Mouse (Mus musculus) sigmoid colon, adult 10 weeks (tissue): ENCODE results near the gene Mrrf. TPM values are rescaled to one million over a fixed set of nuclear protein-coding genes. Genes with fewer than 3 reads are reported as not detected.

ENCODE experiments used
- polyA plus RNA-seq: library from polyadenylated mRNA; stranded (reverse); fragments of 350-450 nt; fragmentation: Illumina TruSeq; extraction: RNeasy Lipid Tissue Mini Kit (QIAGEN cat#74804); gene quantifications from one replicate; pipeline ENCODE4 v1.2.3, GENCODE M21; 2014; ENCODE audit warnings: low read depth, low replicate concordance

Gene Mrrf
- 14.2 TPM for polyA plus RNA-seq

GRCm38 (mm10) chr2:36136300-36136941 lies at the start of gene Mrrf, which contains the start of gene Rbm18:
TSS of gene Mrrf (plus strand) at chr2:36136389.
TSS of gene Rbm18 (minus strand) at chr2:36136773.

GRCm38 (mm10) chr2:36104956-36105741 lies 31.0 kb upstream of the Mrrf start, which contains the start of gene Lhx6:
TSS of gene Lhx6 (minus strand) at chr2:36105408.

GRCm38 (mm10) chr2:36230366-36230765 lies 94.2 kb downstream of the Mrrf start, which contains the start of gene Ptgs1:
TSS of gene Ptgs1 (plus strand) at chr2:36230426.

Other genes with a start within 250 kb of the Mrrf start
- gene Ttll11, start 156.5 kb upstream of the Mrrf start, polyA plus RNA-seq: 0.79 TPM
- gene Ndufa8, start 87.0 kb upstream of the Mrrf start, polyA plus RNA-seq: 4.8 TPM
- gene Morn5, start 86.9 kb upstream of the Mrrf start, polyA plus RNA-seq: not detected
- gene Lhx6, start 31.0 kb upstream of the Mrrf start, polyA plus RNA-seq: not detected
- gene Rbm18, start 384 bp downstream of the Mrrf start, polyA plus RNA-seq: 69.7 TPM
- 30.7 TPM for gene Ptgs1, start 94.0 kb downstream of the Mrrf start, polyA plus RNA-seq
- gene Olfr338, start 237.1 kb downstream of the Mrrf start, polyA plus RNA-seq: not detected